8 mouse cellular contexts compared by ENCODE assay signal in genomic region chr14:76413773-76414121, GRCm38 (mm10). TPM values are rescaled to one million over a fixed set of nuclear protein-coding genes. Genes with fewer than 3 reads are reported as not detected.
A peak's percentile ranks its signal among the peaks of the same experiment; 100 is the strongest.
DNase-seq lines count a peak whose midpoint lies in the region; ATAC-seq and TF ChIP-seq lines count a peak whose summit lies in the region.

No protein-coding gene starts in this region.

- H3K4me2 ChIP-seq in kidney, postnatal 0 days (ENCODE audit: low read length) = peak overlapping the region; percentile 88
- peak overlapping the region; percentile 92 for H3K4me2 ChIP-seq in hindbrain, postnatal 0 days (ENCODE audit: low read depth, low read length)
- H3K4me2 ChIP-seq in midbrain, embryonic 15.5 days = peak overlapping the region; percentile 73

- ATAC-seq in kidney, postnatal 0 days (replicated peaks; ENCODE audit: low FRiP score, low read depth) = no peak
- no peak; the same call in 1 of the 2 replicates for ATAC-seq in hindbrain, postnatal 0 days
- no peak; the same call in 1 of the 2 replicates for ATAC-seq in midbrain, embryonic 15.5 days (replicated peaks)

- H3K27ac ChIP-seq in kidney, postnatal 0 days = peak overlapping the region; percentile 98
- H3K27ac ChIP-seq in cortical plate, adult 2 months (ENCODE audit: insufficient read depth, low read length) = peak overlapping the region; percentile 40; the same call in 1 of the 2 replicates
- peak overlapping the region; percentile 100 for H3K27ac ChIP-seq in hindbrain, postnatal 0 days
- H3K27ac ChIP-seq in midbrain, embryonic 15.5 days = peak overlapping the region; percentile 100

- intact Hi-C loops in gastrocnemius, postnatal 36 days (cut with DNase I) = loop anchor here (2.0 kb wide), 1 partner anchor 53 kb away; no protein-coding TSS in a partner anchor

- H3K9ac ChIP-seq in kidney, postnatal 0 days (ENCODE audit: low read depth, low read length) = peak overlapping the region; percentile 98
- peak overlapping the region; percentile 99 for H3K9ac ChIP-seq in hindbrain, postnatal 0 days (replicated peaks; ENCODE audit: low read length)
- H3K9ac ChIP-seq in midbrain, embryonic 15.5 days = peak overlapping the region; percentile 96

- peaks cover 21% of the 10 kb centered on the region for H3K4me1 ChIP-seq in kidney, postnatal 0 days (replicated peaks; ENCODE audit: insufficient read depth, low read length)
- peaks cover 2% of the 10 kb centered on the region; the same call in 1 of the 2 replicates for H3K4me1 ChIP-seq in cortical plate, adult 2 months (ENCODE audit: control insufficient read depth, insufficient read depth, low read length)
- H3K4me1 ChIP-seq in hindbrain, postnatal 0 days (ENCODE audit: insufficient read depth, low read length) = peaks cover 24% of the 10 kb centered on the region
- H3K4me1 ChIP-seq in midbrain, embryonic 15.5 days = peaks cover 25% of the 10 kb centered on the region

- H3K36me3 ChIP-seq in kidney, postnatal 0 days (ENCODE audit: insufficient read depth, low read length) = peaks cover 8% of the 10 kb centered on the region; the same call in 1 of the 2 replicates
- peaks cover 9% of the 10 kb centered on the region for H3K36me3 ChIP-seq in hindbrain, postnatal 0 days (ENCODE audit: insufficient read depth, low read length)
- H3K36me3 ChIP-seq in midbrain, embryonic 15.5 days (replicated peaks) = no peaks in the 10 kb centered on the region

- DNase-seq in kidney, postnatal 0 days (ENCODE audit: low spot score) = no peak
- DNase-seq in kidney, adult 11 months = no peak
- no peak for DNase-seq in hindbrain, postnatal 0 days (ENCODE audit: low spot score)
- DNase-seq in yolk sac, embryonic 10.5 days (ENCODE audit: low spot score) = no peak
- no peak for DNase-seq in gastrocnemius, postnatal 36 days
- no peak for DNase-seq in cerebellum, postnatal 14 days

- no peaks in the 10 kb centered on the region for H3K9me3 ChIP-seq in kidney, postnatal 0 days (replicated peaks; ENCODE audit: low read length)
- no peaks in the 10 kb centered on the region for H3K9me3 ChIP-seq in hindbrain, postnatal 0 days (ENCODE audit: low read length)
- no peaks in the 10 kb centered on the region for H3K9me3 ChIP-seq in midbrain, embryonic 15.5 days

- peak; percentile 49 for TF ChIP-seq CTCF in kidney, postnatal 0 days (IDR thresholded peaks at IDR 0.05; ENCODE audit: low read depth)
- TF ChIP-seq CTCF in cortical plate, adult 2 months (IDR thresholded peaks at IDR 0.05; ENCODE audit: extremely low read depth, insufficient read depth, low read length) = no peak
- peak; percentile 43 for TF ChIP-seq CTCF in hindbrain, postnatal 0 days (IDR thresholded peaks at IDR 0.05; ENCODE audit: low read depth)

- peak overlapping the region; percentile 95 for H3K4me3 ChIP-seq in kidney, postnatal 0 days (replicated peaks; ENCODE audit: low read depth, low read length)
- peak overlapping the region; percentile 49 for H3K4me3 ChIP-seq in cortical plate, adult 2 months (ENCODE audit: insufficient read depth, low read length)
- peak overlapping the region; percentile 95 for H3K4me3 ChIP-seq in hindbrain, postnatal 0 days (ENCODE audit: low read length)
- peak overlapping the region; percentile 82 for H3K4me3 ChIP-seq in midbrain, embryonic 15.5 days

- H3K27me3 ChIP-seq in kidney, postnatal 0 days (ENCODE audit: insufficient read depth, low read length) = no peaks in the 10 kb centered on the region
- no peaks in the 10 kb centered on the region for H3K27me3 ChIP-seq in hindbrain, postnatal 0 days (ENCODE audit: insufficient read depth, low read length)
- no peaks in the 10 kb centered on the region for H3K27me3 ChIP-seq in midbrain, embryonic 15.5 days (replicated peaks)

- TF ChIP-seq POLR2A in cortical plate, adult 2 months (IDR thresholded peaks at IDR 0.05; ENCODE audit: extremely low read depth, insufficient read depth, low read length) = no peak

- 0% methylated on average over 10 of the region's 10 CpGs for WGBS in kidney, postnatal 0 days
- under 1% methylated on average over 10 of the region's 10 CpGs for WGBS in hindbrain, postnatal 0 days
- WGBS in midbrain, embryonic 15.5 days = 0% methylated on average over 10 of the region's 10 CpGs

RNA-seq across cellular contexts. Expression of gene Tsc22d1, which starts 1.0 kb away (rescaled TPM):
- 756 and 772 TPM in 2 replicates for polyA plus RNA-seq in kidney, postnatal 0 days (2015; fragmentation: Nextera tagmentation; extraction: Ambion mirVana)
- polyA plus RNA-seq in cortical plate, adult 2 months (2012; rRNA removed) = 463 and 478 TPM in 2 replicates
- total RNA-seq in hindbrain, postnatal 0 days (2014; rRNA removed) = 525 and 569 TPM in 2 replicates
- 544 and 588 TPM in 2 replicates for polyA plus RNA-seq in hindbrain, postnatal 0 days (2015; fragmentation: Nextera tagmentation; extraction: Ambion mirVana)
- 792 and 811 TPM in 2 replicates for polyA plus RNA-seq in midbrain, embryonic 15.5 days (2015; fragmentation: Nextera tagmentation; extraction: Ambion mirVana)
- total RNA-seq in gastrocnemius, postnatal 36 days (2021) = 10 to 100 TPM; 91.9 to 99.3 TPM

Comparison
In these comparisons a context has a peak if more than half of its experiments do, and no peak if none do; other contexts are left out.
1. H3K27ac ChIP-seq: peak in every context shown above with its lines; median percentile 100 in hindbrain, postnatal 0 days; 100 in midbrain, embryonic 15.5 days; 98 in kidney, postnatal 0 days; 40 in cortical plate, adult 2 months.